Mouse (Mus musculus) small intestine, adult 2 months (tissue): Measurements from ENCODE around the gene Otop2.

Experiments used
- CTCF ChIP-seq: fragments of 200-500 bp; IDR thresholded peaks from 2 replicates; pipeline ENCODE4 v1.5.1; 2012; ENCODE audit warnings: low read depth, mild to moderate bottlenecking, control low read depth, inconsistent platforms, low read length, moderate library complexity, mixed read lengths; ENCODE audit not compliant: insufficient replicate concordance, insufficient read length; ENCODE audit errors: extremely low read depth
- POLR2A ChIP-seq: fragments of 200-500 bp; IDR thresholded peaks from 2 replicates; pipeline ENCODE4 v1.6.1; 2012; ENCODE audit warnings: low read depth, mild to moderate bottlenecking, control low read depth, inconsistent platforms, low read length, moderate library complexity

- TF ChIP-seq POLR2A = no peak
- no peak for TF ChIP-seq CTCF
Observed at GRCm38 (mm10) chr11:115341866-115342265, 34.9 kb downstream of the Otop2 start.
